8 mouse cellular contexts compared by ENCODE assay signal in the genomic region with DNA sequence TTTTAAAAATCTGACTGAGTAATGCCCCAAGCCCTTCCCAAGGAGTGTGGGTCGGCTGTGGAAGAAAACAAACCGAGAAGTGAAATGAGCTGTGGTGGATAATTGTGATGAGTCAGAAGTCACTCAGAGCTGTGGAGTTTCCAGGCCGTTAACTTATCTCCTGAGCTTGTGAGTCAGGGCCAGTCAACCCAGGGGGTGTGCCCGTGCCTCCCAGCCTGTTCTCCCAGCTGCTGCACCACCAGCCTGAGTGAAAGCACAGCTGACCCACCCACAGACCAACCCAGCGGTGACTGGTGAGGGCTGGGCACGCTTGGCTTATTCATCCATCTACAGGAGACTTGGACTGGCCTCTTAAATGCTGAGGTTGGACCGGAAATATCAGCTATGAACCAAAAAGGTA. TPM values are rescaled to one million over a fixed set of nuclear protein-coding genes. Genes with fewer than 3 reads are reported as not detected.
A peak's percentile ranks its signal among the peaks of the same experiment; 100 is the strongest.
DNase-seq lines count a peak whose midpoint lies in the region; ATAC-seq and TF ChIP-seq lines count a peak whose summit lies in the region.

No protein-coding gene starts in this region.

- no peak overlapping the region for H3K4me3 ChIP-seq in embryonic facial prominence, embryonic 14.5 days (ENCODE audit: low read depth, low read length)
- H3K4me3 ChIP-seq in embryonic facial prominence, embryonic 10.5 days, result no peak overlapping the region
- no peak overlapping the region for H3K4me3 ChIP-seq in cerebellum, adult 2 months (replicated peaks; ENCODE audit: insufficient read depth, low read depth, low read length)

- TF ChIP-seq POLR2A in cerebellum, adult 2 months (IDR thresholded peaks at IDR 0.05; ENCODE audit: borderline replicate concordance, insufficient read depth, low read length), result no peak

- WGBS in embryonic facial prominence, embryonic 14.5 days, result 74% methylated on average over 7 of the region's 7 CpGs
- 75% methylated on average over 7 of the region's 7 CpGs for WGBS in embryonic facial prominence, embryonic 10.5 days
- WGBS in cerebellum, adult 2 months, result 30% methylated on average over 7 of the region's 7 CpGs

- no peaks in the 10 kb centered on the region for H3K36me3 ChIP-seq in embryonic facial prominence, embryonic 14.5 days (ENCODE audit: control insufficient read depth, insufficient read depth, low read length)
- no peaks in the 10 kb centered on the region for H3K36me3 ChIP-seq in embryonic facial prominence, embryonic 10.5 days (replicated peaks)

- H3K9me3 ChIP-seq in embryonic facial prominence, embryonic 14.5 days (ENCODE audit: control insufficient read depth, low read length), result no peaks in the 10 kb centered on the region
- H3K9me3 ChIP-seq in embryonic facial prominence, embryonic 10.5 days, result no peaks in the 10 kb centered on the region

- no peaks in the 10 kb centered on the region for H3K27me3 ChIP-seq in embryonic facial prominence, embryonic 14.5 days (replicated peaks; ENCODE audit: control insufficient read depth, insufficient read depth, low read length)
- H3K27me3 ChIP-seq in embryonic facial prominence, embryonic 10.5 days (replicated peaks; ENCODE audit: low read depth, poor library complexity, severe bottlenecking), result no peaks in the 10 kb centered on the region
- H3K27me3 ChIP-seq in cerebellum, adult 2 months (ENCODE audit: control insufficient read depth, insufficient read depth, low read length), result no peaks in the 10 kb centered on the region

- DNase-seq in embryonic facial prominence, embryonic 14.5 days (ENCODE audit: low spot score), result peak; percentile 57
- no peak for DNase-seq in embryonic facial prominence, embryonic 10.5 days (ENCODE audit: low spot score)
- peak; percentile 90 for DNase-seq in adrenal gland, postnatal 14 days
- DNase-seq in cerebellum, adult 2 months, result no peak
- no peak for DNase-seq in cerebellum, postnatal 4 days (ENCODE audit: low spot score in 2 of 2)
- DNase-seq in thymus, postnatal 10 days (ENCODE audit: low spot score in 2 of 2), result no peak

- H3K27ac ChIP-seq in embryonic facial prominence, embryonic 14.5 days (replicated peaks; ENCODE audit: low read depth, low read length), result no peak overlapping the region
- H3K27ac ChIP-seq in embryonic facial prominence, embryonic 10.5 days (replicated peaks), result no peak overlapping the region
- H3K27ac ChIP-seq in cerebellum, adult 2 months (ENCODE audit: insufficient read depth, low read length), result no peak overlapping the region

- peaks cover 5% of the 10 kb centered on the region; the same call in 1 of the 2 replicates for H3K4me1 ChIP-seq in embryonic facial prominence, embryonic 14.5 days (ENCODE audit: control insufficient read depth, insufficient read depth, low read length)
- peaks cover 7% of the 10 kb centered on the region for H3K4me1 ChIP-seq in embryonic facial prominence, embryonic 10.5 days
- H3K4me1 ChIP-seq in cerebellum, adult 2 months (ENCODE audit: control insufficient read depth, insufficient read depth, low read length), result no peaks in the 10 kb centered on the region

- H3K4me2 ChIP-seq in embryonic facial prominence, embryonic 14.5 days (ENCODE audit: low read depth, low read length), result no peak overlapping the region

- H3K9ac ChIP-seq in embryonic facial prominence, embryonic 14.5 days (ENCODE audit: low read depth, low read length), result no peak overlapping the region

- peak; percentile 67; the same call in 1 of the 2 replicates for ATAC-seq in embryonic facial prominence, embryonic 14.5 days (ENCODE audit: low read depth)
- peak; percentile 71 for ATAC-seq in inflammation-experienced regulatory T-cells, adult 6 months
- peak; percentile 89 for ATAC-seq in megakaryocyte, adult 5-6 weeks (ENCODE audit: poor library complexity, severe bottlenecking)

- no peak for TF ChIP-seq CTCF in cerebellum, adult 2 months (IDR thresholded peaks at IDR 0.05; ENCODE audit: borderline replicate concordance, insufficient read depth, low read depth, low read length)

RNA-seq across cellular contexts. Expression of a gene that starts 19.9 kb away (rescaled TPM):
- polyA plus RNA-seq in embryonic facial prominence, embryonic 14.5 days (2014; fragmentation: Nextera tagmentation; extraction: Ambion mirVana), result 10.5 and 11.9 TPM in 2 replicates
- polyA plus RNA-seq in embryonic facial prominence, embryonic 10.5 days (2016; fragmentation: Nextera tagmentation; extraction: Ambion mirVana), result 11.4 and 11.9 TPM in 2 replicates
- total RNA-seq in adrenal gland, postnatal 14 days (2021), result 46.9 and 57.0 TPM in 2 replicates
- polyA plus RNA-seq in inflammation-experienced regulatory T-cells, adult 6 months (2017; shearing (Covaris generic)), result 10 to 100 TPM; 17.4 to 22.3 (median 18.0) TPM
- 10.1 and 13.7 TPM in 2 replicates for total RNA-seq in megakaryocyte, adult 5-6 weeks (2015)
- 10.5 and 11.1 TPM in 2 replicates for total RNA-seq in megakaryocyte, adult 5-6 weeks (2017)
- 10.7 and 11.5 TPM in 2 replicates for polyA plus RNA-seq in cerebellum, adult 2 months (2012; rRNA removed)

RNA-seq across cellular contexts. Expression of a gene that starts 51.5 kb away (rescaled TPM):
- polyA plus RNA-seq in embryonic facial prominence, embryonic 14.5 days (2014; fragmentation: Nextera tagmentation; extraction: Ambion mirVana), result 565 and 594 TPM in 2 replicates
- polyA plus RNA-seq in embryonic facial prominence, embryonic 10.5 days (2016; fragmentation: Nextera tagmentation; extraction: Ambion mirVana), result 522 and 534 TPM in 2 replicates
- 353 and 359 TPM in 2 replicates for total RNA-seq in adrenal gland, postnatal 14 days (2021)
- polyA plus RNA-seq in inflammation-experienced regulatory T-cells, adult 6 months (2017; shearing (Covaris generic)), result 10 to 100 TPM; 13.5 to 28.7 (median 20.3) TPM
- total RNA-seq in megakaryocyte, adult 5-6 weeks (2015), result 74.9 and 77.7 TPM in 2 replicates
- 85.5 and 90.4 TPM in 2 replicates for total RNA-seq in megakaryocyte, adult 5-6 weeks (2017)
- polyA plus RNA-seq in cerebellum, adult 2 months (2012; rRNA removed), result 77.9 and 84.0 TPM in 2 replicates

Comparison
In these comparisons a context has a peak if more than half of its experiments do, and no peak if none do; other contexts are left out.
1. DNase-seq: peak in embryonic facial prominence, embryonic 14.5 days (single experiment) and adrenal gland, postnatal 14 days (single experiment); none in embryonic facial prominence, embryonic 10.5 days (single experiment), cerebellum, adult 2 months (0 of 2), cerebellum, postnatal 4 days (0 of 2) and thymus, postnatal 10 days (0 of 2).
2. Peak in every context shown above with its lines, with median percentiles within 50 percentile points of each other: ATAC-seq.